Mouse (Mus musculus): Measurements from ENCODE around the gene Rbm34.
"Not testable (repeated sequence)": the region's sequence is repeated elsewhere in the genome, so short reads cannot be mapped to it uniquely, and the experiment has no call there.

The Rbm34 gene

GRCm38 (mm10) chr8:126970579-126971313 is at the start of gene Rbm34:
Gene Rbm34, minus strand, starts transcription at chr8:126971071.
- DNase-seq (ENCODE audit: low read depth, low spot score) = peak; percentile 98

GRCm38 (mm10) chr8:127011668-127012067 is 40.8 kb upstream of the Rbm34 start:
- peak; percentile 82 for DNase-seq (ENCODE audit: low read depth, low spot score)

GRCm38 (mm10) chr8:126994506-126994905 is 23.6 kb upstream of the Rbm34 start:
- no peak for DNase-seq (ENCODE audit: low read depth, low spot score)

- DNase-seq (ENCODE audit: low read depth, low spot score) = peak; percentile 77
These were observed 18.7 kb upstream of the Rbm34 start for GRCm38 (mm10) chr8:126989363-126990153.

GRCm38 (mm10) chr8:126988346-126989006 is 17.6 kb upstream of the Rbm34 start:
- DNase-seq (ENCODE audit: low read depth, low spot score) = peak; percentile 49

- DNase-seq (ENCODE audit: low read depth, low spot score) = peak; percentile 92
These were observed 15.6 kb upstream of the Rbm34 start for GRCm38 (mm10) chr8:126986495-126986894.

GRCm38 (mm10) chr8:126980046-126980445 is 9.2 kb upstream of the Rbm34 start:
- no peak for DNase-seq (ENCODE audit: low read depth, low spot score)

- peak; percentile 46 for DNase-seq (ENCODE audit: low read depth, low spot score)
These were observed 8.4 kb upstream of the Rbm34 start for GRCm38 (mm10) chr8:126979091-126979920.

GRCm38 (mm10) chr8:126978535-126978934 is 7.7 kb upstream of the Rbm34 start:
- DNase-seq (ENCODE audit: low read depth, low spot score) = not testable (repeated sequence)

- no peak for DNase-seq (ENCODE audit: low read depth, low spot score)
These were observed 7.2 kb upstream of the Rbm34 start for GRCm38 (mm10) chr8:126978028-126978427.

GRCm38 (mm10) chr8:126976608-126977348 is 5.9 kb upstream of the Rbm34 start:
- DNase-seq (ENCODE audit: low read depth, low spot score) = no peak

GRCm38 (mm10) chr8:126975706-126976105 is 4.8 kb upstream of the Rbm34 start:
- peak; percentile 71 for DNase-seq (ENCODE audit: low read depth, low spot score)

- DNase-seq (ENCODE audit: low read depth, low spot score) = no peak
These were observed 3.6 kb upstream of the Rbm34 start for GRCm38 (mm10) chr8:126974511-126974910.

GRCm38 (mm10) chr8:126973686-126974265 is 2.9 kb upstream of the Rbm34 start:
- DNase-seq (ENCODE audit: low read depth, low spot score) = no peak

GRCm38 (mm10) chr8:126972649-126973048 is 1.8 kb upstream of the Rbm34 start:
- DNase-seq (ENCODE audit: low read depth, low spot score) = no peak

- DNase-seq (ENCODE audit: low read depth, low spot score) = peak; percentile 41
These were observed 1.2 kb upstream of the Rbm34 start for GRCm38 (mm10) chr8:126972102-126972501.

- no peak for DNase-seq (ENCODE audit: low read depth, low spot score)
These were observed 418 bp upstream of the Rbm34 start for GRCm38 (mm10) chr8:126971314-126971664.

- DNase-seq (ENCODE audit: low read depth, low spot score) = no peak
These were observed 1.3 kb downstream of the Rbm34 start for GRCm38 (mm10) chr8:126969546-126969945.

GRCm38 (mm10) chr8:126968107-126968506 is 2.8 kb downstream of the Rbm34 start:
- DNase-seq (ENCODE audit: low read depth, low spot score) = peak; percentile 88

GRCm38 (mm10) chr8:126965246-126965645 is 5.6 kb downstream of the Rbm34 start:
- no peak for DNase-seq (ENCODE audit: low read depth, low spot score)

All from R1 (cell line).